Mouse (Mus musculus): ENCODE results near the gene Anln. TPM values are rescaled to one million over a fixed set of nuclear protein-coding genes. Genes with fewer than 3 reads are reported as not detected.
A peak's percentile ranks its signal among the peaks of the same experiment; 100 is the strongest.

The Anln gene
- polyA plus RNA-seq, 1 experiment from 2014 or later, result 55.7 TPM

GRCm38 (mm10) chr9:22424196-22424595, 35.2 kb upstream of the Anln start:
- no peaks in the 10 kb centered on the region for H3K27me3 ChIP-seq (replicated peaks; ENCODE audit: control insufficient read depth, insufficient read depth, low read length)
- H3K36me3 ChIP-seq (ENCODE audit: control insufficient read depth, insufficient read depth, low read length), result no peaks in the 10 kb centered on the region
- H3K27ac ChIP-seq (ENCODE audit: low read depth), result no peak overlapping the region
- ATAC-seq (replicated peaks; ENCODE audit: low FRiP score, low TSS enrichment, low read depth) (no peak), DNase-seq (ENCODE audit: low spot score) (no peak)
- no peak overlapping the region for H3K9ac ChIP-seq (ENCODE audit: low read length)
- H3K9me3 ChIP-seq (ENCODE audit: control insufficient read depth, low read length), result no peaks in the 10 kb centered on the region
- H3K4me1 ChIP-seq (replicated peaks; ENCODE audit: control insufficient read depth, insufficient read depth, low read length), result 0 out of 2 replicates have a peak, but pooled peaks cover 3% of the 10 kb centered on the region
- 67% methylated on average over 10 of the region's 10 CpGs for WGBS
- no peak overlapping the region for H3K4me3 ChIP-seq (ENCODE audit: low read depth, low read length)
- H3K4me2 ChIP-seq (ENCODE audit: low read length), result no peak overlapping the region

- ATAC-seq (replicated peaks; ENCODE audit: low FRiP score, low TSS enrichment, low read depth), result no peak
- Histone ChIP-seq H3K4me3 (ENCODE audit: low read depth, low read length) (no peak overlapping the region), H3K4me2 (ENCODE audit: low read length) (no peak overlapping the region), H3K36me3 (ENCODE audit: control insufficient read depth, insufficient read depth, low read length) (no peaks in the 10 kb centered on the region), H3K9me3 (ENCODE audit: control insufficient read depth, low read length) (no peaks in the 10 kb centered on the region), H3K9ac (ENCODE audit: low read length) (no peak overlapping the region), H3K27ac (ENCODE audit: low read depth) (no peak overlapping the region), H3K4me1 (replicated peaks; ENCODE audit: control insufficient read depth, insufficient read depth, low read length) (0 out of 2 replicates have a peak, but pooled peaks cover 3% of the 10 kb centered on the region), H3K27me3 (replicated peaks; ENCODE audit: control insufficient read depth, insufficient read depth, low read length) (no peaks in the 10 kb centered on the region)
- no peak for DNase-seq (ENCODE audit: low spot score)
- WGBS, result 67% methylated on average over 1 of the region's 1 CpGs
Observed at GRCm38 (mm10) chr9:22423507-22423906, 34.5 kb upstream of the Anln start.

- no peak overlapping the region for H3K4me3 ChIP-seq (ENCODE audit: low read depth, low read length)
- no peak overlapping the region for H3K27ac ChIP-seq (ENCODE audit: low read depth)
- no peaks in the 10 kb centered on the region for H3K36me3 ChIP-seq (ENCODE audit: control insufficient read depth, insufficient read depth, low read length)
- no peak overlapping the region for H3K9ac ChIP-seq (ENCODE audit: low read length)
- no peak for ATAC-seq (replicated peaks; ENCODE audit: low FRiP score, low TSS enrichment, low read depth)
- H3K4me2 ChIP-seq (ENCODE audit: low read length), result no peak overlapping the region
- no peaks in the 10 kb centered on the region for H3K27me3 ChIP-seq (replicated peaks; ENCODE audit: control insufficient read depth, insufficient read depth, low read length)
- H3K9me3 ChIP-seq (ENCODE audit: control insufficient read depth, low read length), result no peaks in the 10 kb centered on the region
- no peak for DNase-seq (ENCODE audit: low spot score)
- 0 out of 2 replicates have a peak, but pooled peaks cover 3% of the 10 kb centered on the region for H3K4me1 ChIP-seq (replicated peaks; ENCODE audit: control insufficient read depth, insufficient read depth, low read length)
- WGBS, result 56% methylated on average over 1 of the region's 1 CpGs
Observed at GRCm38 (mm10) chr9:22422559-22422958, 33.6 kb upstream of the Anln start.

- WGBS, result 62% methylated on average over 7 of the region's 7 CpGs
- H3K27me3 ChIP-seq (replicated peaks; ENCODE audit: control insufficient read depth, insufficient read depth, low read length), result no peaks in the 10 kb centered on the region
- ATAC-seq (replicated peaks; ENCODE audit: low FRiP score, low TSS enrichment, low read depth) (no peak), DNase-seq (ENCODE audit: low spot score) (no peak)
- H3K9me3 ChIP-seq (ENCODE audit: control insufficient read depth, low read length), result no peaks in the 10 kb centered on the region
- H3K4me3 ChIP-seq (ENCODE audit: low read depth, low read length), result no peak overlapping the region
- H3K4me2 ChIP-seq (ENCODE audit: low read length), result no peak overlapping the region
- H3K4me1 ChIP-seq (replicated peaks; ENCODE audit: control insufficient read depth, insufficient read depth, low read length), result 0 out of 2 replicates have a peak, but pooled peaks cover 3% of the 10 kb centered on the region
- no peak overlapping the region for H3K9ac ChIP-seq (ENCODE audit: low read length)
- H3K36me3 ChIP-seq (ENCODE audit: control insufficient read depth, insufficient read depth, low read length), result no peaks in the 10 kb centered on the region
- H3K27ac ChIP-seq (ENCODE audit: low read depth), result no peak overlapping the region
Observed at GRCm38 (mm10) chr9:22420491-22420890, 31.5 kb upstream of the Anln start.

DNA sequence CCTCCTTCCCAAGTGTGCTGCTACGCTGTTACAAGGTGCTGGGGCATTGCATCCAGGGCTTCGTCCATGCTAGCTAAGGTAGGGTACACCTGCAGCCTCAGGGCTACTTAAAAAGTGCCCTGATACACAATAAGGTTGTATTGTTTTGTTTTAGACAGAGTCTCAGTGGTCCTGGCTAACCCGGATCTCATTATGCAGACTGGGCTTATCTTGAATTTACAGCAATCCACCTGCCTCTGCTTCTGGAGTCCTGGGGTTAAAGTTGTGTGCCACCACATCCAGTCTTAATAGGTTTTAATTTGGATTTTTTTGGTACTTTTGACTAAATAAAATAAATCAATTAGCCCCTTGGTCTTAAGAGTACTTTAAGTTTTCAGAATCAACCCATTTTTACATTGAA, 30.9 kb upstream of the Anln start:
- Histone ChIP-seq H3K9ac (ENCODE audit: low read length) (no peak overlapping the region), H3K27ac (ENCODE audit: low read depth) (no peak overlapping the region), H3K9me3 (ENCODE audit: control insufficient read depth, low read length) (no peaks in the 10 kb centered on the region), H3K4me3 (ENCODE audit: low read depth, low read length) (no peak overlapping the region), H3K4me1 (replicated peaks; ENCODE audit: control insufficient read depth, insufficient read depth, low read length) (0 out of 2 replicates have a peak, but pooled peaks cover 3% of the 10 kb centered on the region), H3K4me2 (ENCODE audit: low read length) (no peak overlapping the region), H3K27me3 (replicated peaks; ENCODE audit: control insufficient read depth, insufficient read depth, low read length) (no peaks in the 10 kb centered on the region), H3K36me3 (ENCODE audit: control insufficient read depth, insufficient read depth, low read length) (no peaks in the 10 kb centered on the region)
- DNase-seq (ENCODE audit: low spot score) (no peak), ATAC-seq (replicated peaks; ENCODE audit: low FRiP score, low TSS enrichment, low read depth) (no peak)
- 85% methylated on average over 3 of the region's 3 CpGs for WGBS

- no peak overlapping the region for H3K9ac ChIP-seq (ENCODE audit: low read length)
- no peaks in the 10 kb centered on the region for H3K9me3 ChIP-seq (ENCODE audit: control insufficient read depth, low read length)
- no peaks in the 10 kb centered on the region for H3K27me3 ChIP-seq (replicated peaks; ENCODE audit: control insufficient read depth, insufficient read depth, low read length)
- ATAC-seq (replicated peaks; ENCODE audit: low FRiP score, low TSS enrichment, low read depth) (no peak), DNase-seq (ENCODE audit: low spot score) (no peak)
- WGBS, result 41% methylated on average over 6 of the region's 6 CpGs
- no peaks in the 10 kb centered on the region for H3K4me1 ChIP-seq (replicated peaks; ENCODE audit: control insufficient read depth, insufficient read depth, low read length)
- H3K36me3 ChIP-seq (ENCODE audit: control insufficient read depth, insufficient read depth, low read length), result no peaks in the 10 kb centered on the region
- H3K4me3 ChIP-seq (ENCODE audit: low read depth, low read length), result no peak overlapping the region
- no peak overlapping the region for H3K4me2 ChIP-seq (ENCODE audit: low read length)
- H3K27ac ChIP-seq (ENCODE audit: low read depth), result no peak overlapping the region
Observed at GRCm38 (mm10) chr9:22417547-22417946, 28.6 kb upstream of the Anln start.

GRCm38 (mm10) chr9:22416187-22416586, 27.2 kb upstream of the Anln start:
- Histone ChIP-seq H3K27me3 (replicated peaks; ENCODE audit: control insufficient read depth, insufficient read depth, low read length) (no peaks in the 10 kb centered on the region), H3K4me3 (ENCODE audit: low read depth, low read length) (no peak overlapping the region), H3K9ac (ENCODE audit: low read length) (no peak overlapping the region), H3K36me3 (ENCODE audit: control insufficient read depth, insufficient read depth, low read length) (no peaks in the 10 kb centered on the region), H3K27ac (ENCODE audit: low read depth) (no peak overlapping the region), H3K9me3 (ENCODE audit: control insufficient read depth, low read length) (no peaks in the 10 kb centered on the region), H3K4me2 (ENCODE audit: low read length) (no peak overlapping the region), H3K4me1 (replicated peaks; ENCODE audit: control insufficient read depth, insufficient read depth, low read length) (no peaks in the 10 kb centered on the region)
- WGBS, result 69% methylated on average over 3 of the region's 3 CpGs
- DNase-seq (ENCODE audit: low spot score) (no peak), ATAC-seq (replicated peaks; ENCODE audit: low FRiP score, low TSS enrichment, low read depth) (no peak)

DNA sequence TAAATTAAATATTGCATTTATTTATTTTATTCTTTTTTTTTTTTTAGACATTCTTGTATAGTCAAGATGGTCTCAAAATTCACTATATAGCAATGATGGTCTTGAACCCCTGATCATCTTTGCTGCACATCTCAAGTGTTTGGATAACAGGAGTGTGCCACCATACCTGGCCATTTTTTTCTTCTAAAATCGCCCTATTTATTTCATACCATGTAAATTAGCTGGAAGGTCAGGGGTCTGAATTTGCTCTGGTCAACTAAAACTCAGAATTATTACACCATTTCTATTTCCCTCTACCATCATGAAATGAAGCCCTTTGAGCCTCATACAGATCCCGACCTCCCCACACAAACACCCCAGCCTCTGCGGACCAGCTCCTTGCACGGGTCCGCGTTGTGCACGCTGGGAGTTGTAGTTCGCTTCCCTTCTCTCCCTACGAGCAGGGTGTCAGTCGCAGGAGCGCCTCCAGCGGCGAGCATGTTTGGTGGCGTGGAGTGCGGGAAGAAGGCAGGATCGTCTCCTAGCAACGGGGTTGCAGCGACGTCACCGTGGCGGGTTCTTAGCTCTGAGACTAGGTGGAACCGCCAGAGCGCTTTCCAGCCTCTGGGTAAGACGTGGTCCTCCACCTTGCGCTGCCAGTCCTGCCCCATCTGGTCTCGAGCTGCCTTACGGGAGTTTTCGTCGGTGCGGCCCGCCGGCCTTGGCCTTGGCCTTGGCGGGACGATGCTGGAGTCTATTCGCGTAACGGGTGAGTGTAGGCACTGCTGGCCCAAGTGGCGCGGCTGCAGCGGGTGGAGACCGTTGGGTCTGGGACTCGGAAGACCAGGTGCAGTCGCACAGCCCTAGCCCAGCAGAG, 22.2 kb upstream of the Anln start, which contains the start of gene 9530077C05Rik:
9530077C05Rik (plus strand) TSS at position 512 of the 856 bp plus-strand sequence.
- Histone ChIP-seq H3K4me3 (ENCODE audit: low read depth, low read length) (peak within 1 kb of the TSS; percentile 65), H3K9ac (ENCODE audit: low read length) (peak within 1 kb of the TSS; percentile 58), H3K4me2 (ENCODE audit: low read length) (peak within 1 kb of the TSS; percentile 78), H3K4me1 (replicated peaks; ENCODE audit: control insufficient read depth, insufficient read depth, low read length) (no peaks in the 10 kb centered on the region), H3K27me3 (replicated peaks; ENCODE audit: control insufficient read depth, insufficient read depth, low read length) (no peaks in the 10 kb centered on the region), H3K36me3 (ENCODE audit: control insufficient read depth, insufficient read depth, low read length) (no peaks in the 10 kb centered on the region), H3K9me3 (ENCODE audit: control insufficient read depth, low read length) (no peaks in the 10 kb centered on the region), H3K27ac (ENCODE audit: low read depth) (no peak within 1 kb of the TSS)
- WGBS, result under 1% methylated on average over 43 of the region's 43 CpGs
- peak; percentile 96 for DNase-seq (ENCODE audit: low spot score)
- ATAC-seq (replicated peaks; ENCODE audit: low FRiP score, low TSS enrichment, low read depth), result peak; percentile 97

DNA sequence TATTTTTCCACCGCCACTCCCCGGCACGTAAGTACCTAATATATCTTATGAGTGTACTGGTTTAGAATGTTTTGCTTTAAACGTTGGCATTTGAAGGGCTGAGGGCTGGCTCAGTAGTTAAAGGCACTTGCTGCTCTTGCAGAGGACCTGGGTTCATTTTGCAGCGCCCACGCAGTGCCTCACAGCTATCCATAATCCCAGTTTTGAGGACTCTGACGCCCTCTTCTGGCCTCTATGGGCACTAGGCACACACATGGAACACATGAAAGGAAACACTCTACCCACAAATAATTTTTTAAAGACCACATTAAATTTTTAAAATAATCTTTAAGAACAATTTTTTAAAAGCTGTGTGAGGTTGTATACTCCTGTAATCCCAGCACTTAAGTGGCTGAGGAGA, 20.5 kb upstream of the Anln start:
- DNase-seq (ENCODE audit: low spot score) (no peak), ATAC-seq (replicated peaks; ENCODE audit: low FRiP score, low TSS enrichment, low read depth) (no peak)
- WGBS, result 57% methylated on average over 7 of the region's 7 CpGs
- Histone ChIP-seq H3K4me1 (replicated peaks; ENCODE audit: control insufficient read depth, insufficient read depth, low read length) (no peaks in the 10 kb centered on the region), H3K4me2 (ENCODE audit: low read length) (no peak overlapping the region), H3K36me3 (ENCODE audit: control insufficient read depth, insufficient read depth, low read length) (no peaks in the 10 kb centered on the region), H3K4me3 (ENCODE audit: low read depth, low read length) (no peak overlapping the region), H3K9ac (ENCODE audit: low read length) (no peak overlapping the region), H3K27ac (ENCODE audit: low read depth) (no peak overlapping the region), H3K9me3 (ENCODE audit: control insufficient read depth, low read length) (no peaks in the 10 kb centered on the region), H3K27me3 (replicated peaks; ENCODE audit: control insufficient read depth, insufficient read depth, low read length) (no peaks in the 10 kb centered on the region)
